Mouse (Mus musculus): Measurements from ENCODE around the gene Foxc2. TPM values are rescaled to one million over a fixed set of nuclear protein-coding genes. Genes with fewer than 3 reads are reported as not detected.

Foxc2 gene
- total RNA-seq, 1 experiment: 0.27 TPM

DNA sequence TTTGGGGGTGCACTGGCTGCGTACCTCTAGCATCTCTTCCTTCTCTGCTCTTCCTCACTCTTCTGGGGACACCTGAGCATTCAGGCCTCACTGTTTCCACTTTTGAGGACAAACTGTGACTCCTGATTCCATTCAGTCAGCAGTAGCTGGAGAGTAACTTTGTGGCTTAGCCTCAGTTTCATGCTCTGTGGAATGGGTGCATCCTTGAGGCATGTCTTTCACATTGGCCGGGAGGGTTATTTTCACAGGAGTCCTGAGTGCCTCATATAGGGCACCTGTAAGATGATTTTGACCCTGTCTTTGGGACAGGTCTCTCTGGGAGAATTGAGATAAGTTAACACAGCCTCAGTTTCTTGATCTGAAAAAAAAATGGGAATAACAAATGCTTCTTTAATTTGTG lies 7.1 kb downstream of the Foxc2 start:
- Histone ChIP-seq H3K4me1 (ENCODE audit: control insufficient read depth in 2 of 2, insufficient read depth in 2 of 2, low read length in 2 of 2, poor library complexity in 1 of 2) (peaks cover 0 to 3% of the 10 kb centered on the region in 2 experiments; a peak in 1 of 4 replicates), H3K27ac (ENCODE audit: insufficient read depth, low read depth, low read length, poor library complexity, severe bottlenecking) (no peak overlapping the region), H3K9me3 (ENCODE audit: control insufficient read depth, insufficient read depth, low read depth, low read length) (no peaks in the 10 kb centered on the region), H3K9ac (ENCODE audit: insufficient read depth, low read depth, low read length, poor library complexity, severe bottlenecking) (no peak overlapping the region), H3K4me3 (ENCODE audit: insufficient read depth in 1 of 2, low read depth in 1 of 2, low read length in 2 of 2, poor library complexity in 1 of 2, severe bottlenecking in 1 of 2) (no peak overlapping the region), H3K36me3 (ENCODE audit: control insufficient read depth, insufficient read depth, low read length, poor library complexity, severe bottlenecking) (no peaks in the 10 kb centered on the region)
- in situ Hi-C loops (cut with MboI; ENCODE audit: low sequenced_read_pairs in 2 of 2, unreplicated experiment in 2 of 2): no loop called here
- no peak for DNase-seq (ENCODE audit: low read depth, low spot score)
- TF ChIP-seq HCFC1 (IDR thresholded peaks at IDR 0.05; ENCODE audit: borderline replicate concordance, insufficient read depth, low read length) (no peak), ZNF384 (IDR thresholded peaks at IDR 0.05; ENCODE audit: low read depth, low read length) (no peak), CHD2 (IDR thresholded peaks at IDR 0.05; ENCODE audit: low read depth, low read length) (no peak)

DNA sequence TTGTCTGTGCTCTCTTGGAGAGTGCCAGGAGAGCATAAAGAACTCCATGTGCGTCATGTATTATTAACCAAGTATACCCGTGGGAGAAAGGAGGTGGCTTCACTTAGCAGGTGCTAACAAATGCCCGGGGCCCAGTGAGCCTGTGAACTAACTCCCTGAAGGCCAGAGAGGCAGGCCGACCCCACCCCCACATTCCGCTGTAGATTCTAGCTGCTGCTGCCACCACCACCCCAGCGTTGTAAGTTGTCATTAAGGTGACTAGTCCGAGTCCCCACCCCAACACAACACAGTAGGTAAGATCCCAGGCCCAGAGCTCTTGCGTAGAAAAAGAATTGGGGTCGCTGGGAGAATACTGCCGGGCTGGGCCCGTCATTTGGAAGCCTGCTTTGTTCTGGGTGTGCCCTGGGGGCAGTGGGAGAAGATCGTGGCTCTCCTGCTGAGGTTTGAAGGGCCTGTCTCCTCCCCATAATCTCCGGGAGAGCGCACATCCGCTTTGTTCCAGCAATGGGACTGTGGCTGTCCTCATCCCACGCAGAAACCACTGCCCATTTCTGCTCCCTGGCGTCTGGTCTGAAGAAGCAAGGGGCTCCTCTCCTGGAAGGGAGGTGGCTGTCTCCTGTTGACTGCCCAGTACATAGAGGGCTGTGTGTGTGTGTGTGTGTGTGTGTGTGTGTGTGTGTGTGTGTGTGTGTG lies 8.7 kb downstream of the Foxc2 start:
- H3K4me1 ChIP-seq (ENCODE audit: control insufficient read depth in 2 of 2, insufficient read depth in 2 of 2, low read length in 2 of 2, poor library complexity in 1 of 2): peaks cover 0 to 7% of the 10 kb centered on the region in 2 experiments; a peak in 1 of 4 replicates
- no peak overlapping the region for H3K4me3 ChIP-seq (ENCODE audit: insufficient read depth in 1 of 2, low read depth in 1 of 2, low read length in 2 of 2, poor library complexity in 1 of 2, severe bottlenecking in 1 of 2)
- no peak for DNase-seq (ENCODE audit: low read depth, low spot score)
- no peak for TF ChIP-seq MAFK (IDR thresholded peaks at IDR 0.05; ENCODE audit: insufficient read depth, low read depth, low read length)
- no peak for TF ChIP-seq ZNF384 (IDR thresholded peaks at IDR 0.05; ENCODE audit: low read depth, low read length)
- TF ChIP-seq ZC3H11A (IDR thresholded peaks at IDR 0.05; ENCODE audit: borderline replicate concordance, low read depth, low read length): no peak
- no peak for TF ChIP-seq CHD2 (IDR thresholded peaks at IDR 0.05; ENCODE audit: low read depth, low read length)
- TF ChIP-seq HCFC1 (IDR thresholded peaks at IDR 0.05; ENCODE audit: borderline replicate concordance, insufficient read depth, low read length): no peak
- no peak overlapping the region for H3K27ac ChIP-seq (ENCODE audit: insufficient read depth, low read depth, low read length, poor library complexity, severe bottlenecking)
- no peak overlapping the region for H3K9ac ChIP-seq (ENCODE audit: insufficient read depth, low read depth, low read length, poor library complexity, severe bottlenecking)
- no peaks in the 10 kb centered on the region for H3K36me3 ChIP-seq (ENCODE audit: control insufficient read depth, insufficient read depth, low read length, poor library complexity, severe bottlenecking)
- H3K9me3 ChIP-seq (ENCODE audit: control insufficient read depth, insufficient read depth, low read depth, low read length): no peaks in the 10 kb centered on the region
- in situ Hi-C loops (cut with MboI; ENCODE audit: low sequenced_read_pairs in 2 of 2, unreplicated experiment in 2 of 2): loop anchor here in 1 of 2 experiments (5.0 kb wide), 1 partner anchor 198 kb away; no protein-coding TSS in a partner anchor

DNA sequence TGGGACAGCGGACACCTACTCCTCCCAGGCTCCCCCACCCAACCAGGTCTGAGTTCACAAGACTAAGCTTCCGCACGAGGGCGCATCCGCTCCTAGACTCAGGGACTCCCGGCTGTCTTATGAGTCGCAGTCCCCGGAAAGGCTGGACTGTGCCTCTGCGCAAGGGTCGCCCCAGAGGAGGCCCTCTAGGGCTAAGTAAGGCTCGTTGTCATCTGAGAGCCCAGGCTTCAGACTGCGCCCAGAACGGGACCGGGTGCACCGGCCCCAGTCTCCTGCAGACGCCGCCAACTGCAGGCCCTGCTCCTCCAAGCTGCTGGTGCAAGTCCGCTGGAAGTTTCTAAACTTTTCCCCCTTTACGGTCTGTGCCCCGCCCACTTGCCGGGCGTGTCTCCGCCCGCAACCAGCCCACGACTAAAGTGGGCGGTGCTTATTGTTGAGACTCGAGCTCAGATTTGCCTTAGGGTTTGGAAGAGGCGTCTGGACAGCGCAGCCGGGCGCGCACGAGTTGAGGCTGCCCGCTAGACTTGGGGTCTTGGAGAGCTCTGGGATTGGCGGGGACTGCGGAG lies 9.4 kb downstream of the Foxc2 start:
- no peak overlapping the region for H3K27ac ChIP-seq (ENCODE audit: insufficient read depth, low read depth, low read length, poor library complexity, severe bottlenecking)
- peak; percentile 86 for DNase-seq (ENCODE audit: low read depth, low spot score)
- in situ Hi-C loops (cut with MboI; ENCODE audit: low sequenced_read_pairs in 2 of 2, unreplicated experiment in 2 of 2): loop anchor here in 1 of 2 experiments (5.0 kb wide), 1 partner anchor 197 kb away; no protein-coding TSS in a partner anchor
- H3K4me1 ChIP-seq (ENCODE audit: control insufficient read depth in 2 of 2, insufficient read depth in 2 of 2, low read length in 2 of 2, poor library complexity in 1 of 2): peaks cover 0 to 7% of the 10 kb centered on the region in 2 experiments; a peak in 1 of 4 replicates
- TF ChIP-seq ZNF384 (IDR thresholded peaks at IDR 0.05; ENCODE audit: low read depth, low read length) (no peak), MAFK (IDR thresholded peaks at IDR 0.05; ENCODE audit: insufficient read depth, low read depth, low read length) (no peak), HCFC1 (IDR thresholded peaks at IDR 0.05; ENCODE audit: borderline replicate concordance, insufficient read depth, low read length) (no peak), CHD2 (IDR thresholded peaks at IDR 0.05; ENCODE audit: low read depth, low read length) (no peak), ZC3H11A (IDR thresholded peaks at IDR 0.05; ENCODE audit: borderline replicate concordance, low read depth, low read length) (no peak)
- no peaks in the 10 kb centered on the region for H3K9me3 ChIP-seq (ENCODE audit: control insufficient read depth, insufficient read depth, low read depth, low read length)
- peak overlapping the region; percentile 8 to 72; a peak in 3 of 4 replicates for H3K4me3 ChIP-seq (ENCODE audit: insufficient read depth in 1 of 2, low read depth in 1 of 2, low read length in 2 of 2, poor library complexity in 1 of 2, severe bottlenecking in 1 of 2)
- H3K9ac ChIP-seq (ENCODE audit: insufficient read depth, low read depth, low read length, poor library complexity, severe bottlenecking): no peak overlapping the region
- H3K36me3 ChIP-seq (ENCODE audit: control insufficient read depth, insufficient read depth, low read length, poor library complexity, severe bottlenecking): no peaks in the 10 kb centered on the region

DNA sequence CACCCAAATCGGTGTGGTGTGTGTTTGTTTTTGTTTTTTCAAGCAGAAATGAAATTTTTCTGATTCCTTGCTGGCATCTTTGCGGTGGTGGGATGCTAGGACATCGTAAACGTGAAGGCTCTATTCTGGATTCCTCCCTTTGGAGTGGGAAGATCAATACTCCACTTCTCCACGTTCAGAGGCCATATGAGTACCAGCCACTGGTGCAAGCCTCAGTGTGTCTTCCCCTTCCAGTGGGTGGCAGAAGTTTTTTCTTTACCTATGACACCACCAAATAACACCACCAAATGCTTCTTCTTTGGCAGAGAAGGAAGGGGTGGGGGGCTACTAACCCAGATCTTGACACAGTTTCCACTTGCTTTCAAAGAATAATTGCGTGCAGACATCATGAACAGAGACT lies 10.2 kb downstream of the Foxc2 start:
- no peak for DNase-seq (ENCODE audit: low read depth, low spot score)
- TF ChIP-seq HCFC1 (IDR thresholded peaks at IDR 0.05; ENCODE audit: borderline replicate concordance, insufficient read depth, low read length) (no peak), ZC3H11A (IDR thresholded peaks at IDR 0.05; ENCODE audit: borderline replicate concordance, low read depth, low read length) (no peak), MAFK (IDR thresholded peaks at IDR 0.05; ENCODE audit: insufficient read depth, low read depth, low read length) (no peak), CHD2 (IDR thresholded peaks at IDR 0.05; ENCODE audit: low read depth, low read length) (no peak), ZNF384 (IDR thresholded peaks at IDR 0.05; ENCODE audit: low read depth, low read length) (no peak)
- H3K9me3 ChIP-seq (ENCODE audit: control insufficient read depth, insufficient read depth, low read depth, low read length): no peaks in the 10 kb centered on the region
- H3K36me3 ChIP-seq (ENCODE audit: control insufficient read depth, insufficient read depth, low read length, poor library complexity, severe bottlenecking): no peaks in the 10 kb centered on the region
- H3K4me1 ChIP-seq (ENCODE audit: control insufficient read depth in 2 of 2, insufficient read depth in 2 of 2, low read length in 2 of 2, poor library complexity in 1 of 2): peaks cover 0 to 7% of the 10 kb centered on the region in 2 experiments; a peak in 1 of 4 replicates
- H3K9ac ChIP-seq (ENCODE audit: insufficient read depth, low read depth, low read length, poor library complexity, severe bottlenecking): no peak overlapping the region
- H3K4me3 ChIP-seq (ENCODE audit: insufficient read depth in 1 of 2, low read depth in 1 of 2, low read length in 2 of 2, poor library complexity in 1 of 2, severe bottlenecking in 1 of 2): no peak overlapping the region
- in situ Hi-C loops (cut with MboI; ENCODE audit: low sequenced_read_pairs in 2 of 2, unreplicated experiment in 2 of 2): loop anchor here in 1 of 2 experiments (5.0 kb wide), 1 partner anchor 196 kb away; no protein-coding TSS in a partner anchor
- no peak overlapping the region for H3K27ac ChIP-seq (ENCODE audit: insufficient read depth, low read depth, low read length, poor library complexity, severe bottlenecking)

Data from ES-E14 (cell line).